Mouse (Mus musculus) testis, postnatal 14 days (tissue): Measurements from ENCODE around the gene Adap1.

Experiments used
- DNase-seq: peaks from one replicate; pipeline ENCODE4 v3.0.0; 2021; ENCODE audit warnings: low spot score

Adap1 gene

GRCm38 (mm10) chr5:139286142-139286941, 39.1 kb downstream of the Adap1 start:
- no peak for DNase-seq

- DNase-seq = no peak
These were observed 39.9 kb downstream of the Adap1 start for GRCm38 (mm10) chr5:139285383-139286067.

GRCm38 (mm10) chr5:139283460-139284180, 41.8 kb downstream of the Adap1 start:
- no peak for DNase-seq

- peak; percentile 68 for DNase-seq
These were observed 43.2 kb downstream of the Adap1 start for GRCm38 (mm10) chr5:139282191-139282590.

- DNase-seq = no peak
These were observed 43.9 kb downstream of the Adap1 start for GRCm38 (mm10) chr5:139281373-139282112.

GRCm38 (mm10) chr5:139277287-139277686, 48.1 kb downstream of the Adap1 start:
- DNase-seq = no peak

- DNase-seq = no peak
These were observed 53.3 kb downstream of the Adap1 start for GRCm38 (mm10) chr5:139271994-139272554.

- no peak for DNase-seq
These were observed 54.5 kb downstream of the Adap1 start for GRCm38 (mm10) chr5:139270806-139271521.

- DNase-seq = no peak
These were observed 57.8 kb downstream of the Adap1 start for GRCm38 (mm10) chr5:139267661-139268060.

GRCm38 (mm10) chr5:139261403-139261802, 64.0 kb downstream of the Adap1 start:
- DNase-seq = no peak

- peak; percentile 35 for DNase-seq
These were observed 65.6 kb downstream of the Adap1 start for GRCm38 (mm10) chr5:139259853-139260252.

- DNase-seq = no peak
These were observed 66.9 kb downstream of the Adap1 start for GRCm38 (mm10) chr5:139258371-139259035.

GRCm38 (mm10) chr5:139257818-139258217, 67.6 kb downstream of the Adap1 start:
- DNase-seq = peak; percentile 70

GRCm38 (mm10) chr5:139257265-139257664, 68.2 kb downstream of the Adap1 start:
- no peak for DNase-seq

GRCm38 (mm10) chr5:139256211-139256765, 69.1 kb downstream of the Adap1 start:
- no peak for DNase-seq

- DNase-seq = no peak
These were observed 69.6 kb downstream of the Adap1 start for GRCm38 (mm10) chr5:139255777-139256176.

- DNase-seq = no peak
These were observed 70.5 kb downstream of the Adap1 start for GRCm38 (mm10) chr5:139254938-139255337.

GRCm38 (mm10) chr5:139253301-139253741, 72.1 kb downstream of the Adap1 start:
- peak; percentile 71 for DNase-seq

- no peak for DNase-seq
These were observed 72.5 kb downstream of the Adap1 start for GRCm38 (mm10) chr5:139252910-139253245.
